In the genomic region with DNA sequence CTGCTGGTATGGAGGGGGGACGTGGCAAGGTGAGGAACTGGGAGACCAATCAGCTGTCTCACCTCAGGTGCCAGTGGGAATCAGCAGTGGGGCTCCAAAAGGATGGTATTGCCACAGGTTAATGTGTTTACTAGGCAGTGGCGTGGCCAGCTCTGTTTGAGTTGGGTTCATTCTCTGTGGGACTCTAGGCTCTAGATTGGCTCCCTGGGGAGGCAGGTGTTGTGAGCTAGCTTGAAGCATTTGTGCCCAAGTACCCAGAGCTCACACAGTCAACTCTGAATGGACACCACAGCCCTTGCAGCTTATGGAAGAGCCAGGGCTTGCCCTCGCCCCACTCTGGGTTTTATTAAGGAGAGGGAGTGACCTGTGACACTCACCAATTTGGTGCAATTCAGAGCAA, we compare ENCODE assay signal across 21 mouse cellular contexts. TPM values are rescaled to one million over a fixed set of nuclear protein-coding genes. Genes with fewer than 3 reads are reported as not detected.
A peak's percentile ranks its signal among the peaks of the same experiment; 100 is the strongest.
DNase-seq lines count a peak whose midpoint lies in the region; ATAC-seq and TF ChIP-seq lines count a peak whose summit lies in the region.
"Had no signal": no experiment of that assay in that cellular context is flagged by ENCODE, and none has a peak within 500 bp of the region (broad histone marks: within the 10 kb centered on the region; RNA-seq: fewer than 3 reads in every experiment).

No protein-coding gene starts in this region.

- no peak for TF ChIP-seq CTCF in forebrain, postnatal 0 days (IDR thresholded peaks at IDR 0.05; ENCODE audit: low read depth)
- TF ChIP-seq CTCF in kidney, postnatal 0 days (IDR thresholded peaks at IDR 0.05; ENCODE audit: low read depth) = no peak
- no peak for TF ChIP-seq CTCF in small intestine, adult 2 months (IDR thresholded peaks at IDR 0.05; ENCODE audit: extremely low read depth, insufficient read length, insufficient replicate concordance, low read depth, low read length)

- H3K4me1 ChIP-seq in forebrain, embryonic 12.5 days = peaks cover 10% of the 10 kb centered on the region
- H3K4me1 ChIP-seq in forebrain, postnatal 0 days (ENCODE audit: insufficient read depth) = no peaks in the 10 kb centered on the region
- H3K4me1 ChIP-seq in kidney, postnatal 0 days (replicated peaks; ENCODE audit: insufficient read depth, low read length) = peaks cover 31% of the 10 kb centered on the region
- H3K4me1 ChIP-seq in small intestine, adult 2 months (ENCODE audit: control insufficient read depth, insufficient read depth, insufficient read length, low read length) = peaks cover 7% of the 10 kb centered on the region

- 71% methylated on average over 3 of the region's 3 CpGs for WGBS in forebrain, embryonic 12.5 days
- 79% methylated on average over 3 of the region's 3 CpGs for WGBS in forebrain, postnatal 0 days
- WGBS in kidney, postnatal 0 days = 74% methylated on average over 3 of the region's 3 CpGs
- 78% methylated on average over 3 of the region's 3 CpGs for WGBS in small intestine, adult 2 months

- H3K9ac ChIP-seq in forebrain, embryonic 12.5 days = no peak overlapping the region
- H3K9ac ChIP-seq in forebrain, postnatal 0 days = no peak overlapping the region
- H3K9ac ChIP-seq in kidney, postnatal 0 days (ENCODE audit: low read depth, low read length) = no peak overlapping the region
- H3K9ac ChIP-seq: hindbrain, embryonic 12.5 days; intestine, embryonic 15.5 days had no signal

- TF ChIP-seq POLR2A in small intestine, adult 2 months (IDR thresholded peaks at IDR 0.05; ENCODE audit: low read depth, low read length) = no peak

- no peak overlapping the region for H3K4me2 ChIP-seq in forebrain, embryonic 12.5 days
- no peak overlapping the region for H3K4me2 ChIP-seq in forebrain, postnatal 0 days (ENCODE audit: low read depth)
- no peak overlapping the region for H3K4me2 ChIP-seq in kidney, postnatal 0 days (ENCODE audit: low read length)
- H3K4me2 ChIP-seq: heart, embryonic 11.5 days; hindbrain, embryonic 12.5 days; intestine, embryonic 15.5 days had no signal

- ATAC-seq in forebrain, embryonic 12.5 days (ENCODE audit: low FRiP score) = no peak
- ATAC-seq in forebrain, postnatal 0 days = no peak
- ATAC-seq in kidney, postnatal 0 days (replicated peaks; ENCODE audit: low FRiP score, low read depth) = no peak
- ATAC-seq: intestine, embryonic 15.5 days; midbrain, embryonic 16.5 days; Patski had no signal

- H3K27ac ChIP-seq in forebrain, embryonic 12.5 days = 0 out of 2 replicates have a peak overlapping the region, but pooled peaks have one; percentile 19
- no peak overlapping the region for H3K27ac ChIP-seq in forebrain, postnatal 0 days (ENCODE audit: low read depth, low read length)
- peak overlapping the region; percentile 60; the same call in 1 of the 2 replicates for H3K27ac ChIP-seq in kidney, postnatal 0 days
- peak overlapping the region; percentile 18; the same call in 1 of the 2 replicates for H3K27ac ChIP-seq in small intestine, adult 2 months (ENCODE audit: insufficient read depth, low read depth, low read length)
- H3K27ac ChIP-seq: hindbrain, embryonic 12.5 days; intestine, embryonic 15.5 days; macrophage had no signal

- no peaks in the 10 kb centered on the region for H3K9me3 ChIP-seq in forebrain, embryonic 12.5 days
- no peaks in the 10 kb centered on the region for H3K9me3 ChIP-seq in forebrain, postnatal 0 days (ENCODE audit: low read length)
- no peaks in the 10 kb centered on the region for H3K9me3 ChIP-seq in kidney, postnatal 0 days (replicated peaks; ENCODE audit: low read length)
- H3K9me3 ChIP-seq: hindbrain, embryonic 12.5 days; intestine, embryonic 15.5 days had no signal

- H3K27me3 ChIP-seq in forebrain, embryonic 12.5 days = no peaks in the 10 kb centered on the region
- no peaks in the 10 kb centered on the region for H3K27me3 ChIP-seq in forebrain, postnatal 0 days (ENCODE audit: insufficient read depth, low read length)
- H3K27me3 ChIP-seq in kidney, postnatal 0 days (ENCODE audit: insufficient read depth, low read length) = no peaks in the 10 kb centered on the region
- H3K27me3 ChIP-seq in small intestine, adult 2 months (ENCODE audit: control insufficient read depth, insufficient read depth, low read length) = no peaks in the 10 kb centered on the region
- H3K27me3 ChIP-seq: hindbrain, embryonic 12.5 days; intestine, embryonic 15.5 days; Patski had no signal

- H3K4me3 ChIP-seq in forebrain, embryonic 12.5 days (replicated peaks) = no peak overlapping the region
- no peak overlapping the region for H3K4me3 ChIP-seq in forebrain, postnatal 0 days (ENCODE audit: low read depth, low read length)
- no peak overlapping the region for H3K4me3 ChIP-seq in kidney, postnatal 0 days (replicated peaks; ENCODE audit: low read depth, low read length)
- H3K4me3 ChIP-seq in small intestine, adult 2 months (ENCODE audit: low read depth, low read length) = no peak overlapping the region
- H3K4me3 ChIP-seq: hindbrain, embryonic 12.5 days; intestine, embryonic 15.5 days had no signal

- H3K36me3 ChIP-seq in forebrain, embryonic 12.5 days (replicated peaks) = peaks cover 38% of the 10 kb centered on the region
- H3K36me3 ChIP-seq in forebrain, postnatal 0 days (ENCODE audit: insufficient read depth) = peaks cover 25% of the 10 kb centered on the region
- peaks cover 7% of the 10 kb centered on the region; the same call in 1 of the 2 replicates for H3K36me3 ChIP-seq in kidney, postnatal 0 days (ENCODE audit: insufficient read depth, low read length)
- peaks cover 29% of the 10 kb centered on the region for H3K36me3 ChIP-seq in small intestine, adult 2 months (ENCODE audit: control insufficient read depth, insufficient read depth, low read length)

- DNase-seq in forebrain, postnatal 0 days = no peak
- no peak for DNase-seq in kidney, postnatal 0 days (ENCODE audit: low spot score)
- no peak for DNase-seq in kidney, postnatal 10 days
- peak; percentile 11 for DNase-seq in thymus, postnatal 0 days (ENCODE audit: low spot score)
- no peak for DNase-seq in thymus, postnatal 14 days
- no peak for DNase-seq in left cerebral cortex, adult 18-20 months (ENCODE audit: low spot score in 2 of 2)
- DNase-seq: cerebellum, adult 11-12 months; gastrocnemius, postnatal 10 days; kidney, postnatal 36 days; layer of hippocampus, postnatal 36 days; left cerebral cortex, postnatal 4 days; lung, adult 2 months; right cerebral cortex, postnatal 25 days had no signal

RNA-seq across cellular contexts. Expression of gene Pi16, which starts 13.6 kb away (rescaled TPM):
- polyA plus RNA-seq in forebrain, embryonic 12.5 days (2016; fragmentation: Nextera tagmentation; extraction: Ambion mirVana) = 1.8 and 2.2 TPM in 2 replicates
- total RNA-seq in forebrain, postnatal 0 days (2014; rRNA removed) = 3.5 and 5.7 TPM in 2 replicates
- polyA plus RNA-seq in forebrain, postnatal 0 days (2015; fragmentation: Nextera tagmentation; extraction: Ambion mirVana) = 1.7 and 2.0 TPM in 2 replicates
- polyA plus RNA-seq in kidney, postnatal 0 days (2015; fragmentation: Nextera tagmentation; extraction: Ambion mirVana) = 3.1 and 4.1 TPM in 2 replicates
- polyA plus RNA-seq in thymus, postnatal 0 days (2015; fragmentation: Nextera tagmentation; extraction: Ambion mirVana) = 3.7 and 4.4 TPM in 2 replicates
- 1.6 and 4.7 TPM in 2 replicates for polyA plus RNA-seq in small intestine, adult 2 months (2012; rRNA removed)
- total RNA-seq in left cerebral cortex, adult 18-20 months (2021) = 1 to 10 TPM; 1.4 to 2.0 TPM
- polyA plus RNA-seq: Patski had no signal

RNA-seq across cellular contexts. Expression of gene BC004004, which starts 35.3 kb away (rescaled TPM):
- 65.0 and 65.2 TPM in 2 replicates for polyA plus RNA-seq in forebrain, embryonic 12.5 days (2016; fragmentation: Nextera tagmentation; extraction: Ambion mirVana)
- 121 and 128 TPM in 2 replicates for total RNA-seq in forebrain, postnatal 0 days (2014; rRNA removed)
- 153 and 174 TPM in 2 replicates for polyA plus RNA-seq in forebrain, postnatal 0 days (2015; fragmentation: Nextera tagmentation; extraction: Ambion mirVana)
- polyA plus RNA-seq in kidney, postnatal 0 days (2015; fragmentation: Nextera tagmentation; extraction: Ambion mirVana) = 131 TPM in 2 replicates
- 92.2 and 95.2 TPM in 2 replicates for polyA plus RNA-seq in thymus, postnatal 0 days (2015; fragmentation: Nextera tagmentation; extraction: Ambion mirVana)
- polyA plus RNA-seq in small intestine, adult 2 months (2012; rRNA removed) = 22.9 and 48.7 TPM in 2 replicates
- 100 to 1,000 TPM in 1 of 2 experiments, 10 to 100 TPM in 1; 95.0 to 100 TPM for total RNA-seq in left cerebral cortex, adult 18-20 months (2021)

RNA-seq across cellular contexts. Expression of gene Ppil1, which starts 39.9 kb away (rescaled TPM):
- 139 and 142 TPM in 2 replicates for polyA plus RNA-seq in forebrain, embryonic 12.5 days (2016; fragmentation: Nextera tagmentation; extraction: Ambion mirVana)
- total RNA-seq in forebrain, postnatal 0 days (2014; rRNA removed) = 67.8 and 79.7 TPM in 2 replicates
- 103 and 106 TPM in 2 replicates for polyA plus RNA-seq in forebrain, postnatal 0 days (2015; fragmentation: Nextera tagmentation; extraction: Ambion mirVana)
- 108 and 126 TPM in 2 replicates for polyA plus RNA-seq in kidney, postnatal 0 days (2015; fragmentation: Nextera tagmentation; extraction: Ambion mirVana)
- 118 and 133 TPM in 2 replicates for polyA plus RNA-seq in thymus, postnatal 0 days (2015; fragmentation: Nextera tagmentation; extraction: Ambion mirVana)
- polyA plus RNA-seq in small intestine, adult 2 months (2012; rRNA removed) = 16.3 and 26.0 TPM in 2 replicates
- total RNA-seq in left cerebral cortex, adult 18-20 months (2021) = 10 to 100 TPM; 17.9 to 19.3 TPM

RNA-seq across cellular contexts. Expression of gene Mtch1, which starts 43.9 kb away (rescaled TPM):
- 381 and 393 TPM in 2 replicates for polyA plus RNA-seq in forebrain, embryonic 12.5 days (2016; fragmentation: Nextera tagmentation; extraction: Ambion mirVana)
- total RNA-seq in forebrain, postnatal 0 days (2014; rRNA removed) = 556 and 595 TPM in 2 replicates
- polyA plus RNA-seq in forebrain, postnatal 0 days (2015; fragmentation: Nextera tagmentation; extraction: Ambion mirVana) = 459 and 504 TPM in 2 replicates
- 307 and 309 TPM in 2 replicates for polyA plus RNA-seq in kidney, postnatal 0 days (2015; fragmentation: Nextera tagmentation; extraction: Ambion mirVana)
- polyA plus RNA-seq in thymus, postnatal 0 days (2015; fragmentation: Nextera tagmentation; extraction: Ambion mirVana) = 144 and 154 TPM in 2 replicates
- 153 and 260 TPM in 2 replicates for polyA plus RNA-seq in small intestine, adult 2 months (2012; rRNA removed)
- total RNA-seq in left cerebral cortex, adult 18-20 months (2021) = 100 to 1,000 TPM; 592 to 615 TPM

RNA-seq across cellular contexts. Expression of gene Fgd2, which starts 56.9 kb away (rescaled TPM):
- polyA plus RNA-seq in forebrain, embryonic 12.5 days (2016; fragmentation: Nextera tagmentation; extraction: Ambion mirVana) = 3.4 and 3.7 TPM in 2 replicates
- 15.9 and 17.3 TPM in 2 replicates for total RNA-seq in forebrain, postnatal 0 days (2014; rRNA removed)
- polyA plus RNA-seq in forebrain, postnatal 0 days (2015; fragmentation: Nextera tagmentation; extraction: Ambion mirVana) = 9.2 and 14.1 TPM in 2 replicates
- polyA plus RNA-seq in kidney, postnatal 0 days (2015; fragmentation: Nextera tagmentation; extraction: Ambion mirVana) = 12.3 and 12.5 TPM in 2 replicates
- polyA plus RNA-seq in thymus, postnatal 0 days (2015; fragmentation: Nextera tagmentation; extraction: Ambion mirVana) = 6.8 and 7.2 TPM in 2 replicates
- polyA plus RNA-seq in small intestine, adult 2 months (2012; rRNA removed) = 14.0 and 16.3 TPM in 2 replicates
- 1 to 10 TPM; 5.0 to 6.0 TPM for total RNA-seq in left cerebral cortex, adult 18-20 months (2021)
